Mouse (Mus musculus) ES-E14 (cell line): Measurements from ENCODE around the gene Prkag1.

Experiments
- CHD2 ChIP-seq: IDR thresholded peaks from 2 replicates; pipeline ENCODE4 v1.6.1; 2014; ENCODE audit warnings: mild to moderate bottlenecking, low read depth, low read length, inconsistent platforms
- HCFC1 ChIP-seq: IDR thresholded peaks from 2 replicates; pipeline ENCODE4 v1.6.1; 2012; ENCODE audit warnings: low read length, inconsistent platforms, borderline replicate concordance; ENCODE audit not compliant: insufficient read depth
- ZC3H11A ChIP-seq: IDR thresholded peaks from 2 replicates; pipeline ENCODE4 v1.6.1; 2012; ENCODE audit warnings: low read depth, mild to moderate bottlenecking, inconsistent platforms, low read length, borderline replicate concordance
- ZNF384 ChIP-seq: IDR thresholded peaks from 2 replicates; pipeline ENCODE4 v1.6.1; 2012; ENCODE audit warnings: low read depth, low read length, inconsistent platforms

DNA sequence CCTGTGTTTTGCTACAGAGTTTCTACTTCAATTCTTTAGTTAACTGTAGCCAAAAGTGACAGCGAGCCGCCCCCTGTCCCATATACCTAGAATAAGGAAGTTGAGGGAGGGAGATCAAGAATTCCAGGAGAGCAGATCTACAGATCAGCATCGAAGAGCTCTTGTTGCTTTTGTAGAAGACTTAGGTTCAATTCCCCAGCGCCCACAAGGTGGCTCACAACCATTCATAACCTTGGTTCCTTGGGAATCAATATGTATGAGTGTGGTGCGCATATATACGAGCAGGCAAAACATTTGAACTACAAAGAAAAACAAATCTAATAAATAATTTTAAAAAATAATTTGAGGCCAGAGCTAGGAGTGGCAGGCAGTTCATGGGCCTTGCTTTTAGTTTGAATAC, 50.2 kb downstream of the Prkag1 start:
- TF ChIP-seq HCFC1 = no peak
- no peak for TF ChIP-seq ZC3H11A
- TF ChIP-seq CHD2 = no peak
- TF ChIP-seq ZNF384 = no peak
